Comparison of ENCODE assay signal across 8 mouse cellular contexts in genomic region chr1:177258034-177258342, GRCm38 (mm10). TPM values are rescaled to one million over a fixed set of nuclear protein-coding genes. Genes with fewer than 3 reads are reported as not detected.
DNase-seq lines count a peak whose midpoint lies in the region; ATAC-seq and TF ChIP-seq lines count a peak whose summit lies in the region.

Gene Akt3 (minus strand): TSS chr1:177258203.

- no peak for ATAC-seq in frontal cortex, adult (ENCODE audit: low TSS enrichment)
- ATAC-seq in embryonic facial prominence, embryonic 12.5 days (ENCODE audit: insufficient number of reproducible peaks, insufficient read depth, low FRiP score, low TSS enrichment), result peak; percentile 54
- ATAC-seq in limb, embryonic 11.5 days (ENCODE audit: insufficient number of reproducible peaks, low FRiP score, low TSS enrichment, low read depth), result peak; percentile 48

- no peaks in the 10 kb centered on the region for H3K9me3 ChIP-seq in E14TG2a.4 (ENCODE audit: low read length)
- no peaks in the 10 kb centered on the region for H3K9me3 ChIP-seq in embryonic facial prominence, embryonic 12.5 days
- H3K9me3 ChIP-seq in limb, embryonic 11.5 days (ENCODE audit: control insufficient read depth, low read length), result no peaks in the 10 kb centered on the region

- no peaks in the 10 kb centered on the region for H3K36me3 ChIP-seq in E14TG2a.4 (ENCODE audit: insufficient read depth, low read length)
- no peaks in the 10 kb centered on the region for H3K36me3 ChIP-seq in embryonic facial prominence, embryonic 12.5 days
- no peaks in the 10 kb centered on the region for H3K36me3 ChIP-seq in limb, embryonic 11.5 days (ENCODE audit: control insufficient read depth, insufficient read depth, low read length)
- H3K36me3 ChIP-seq in myocyte (ENCODE audit: control insufficient read depth, insufficient read depth), result no peaks in the 10 kb centered on the region

- TF ChIP-seq POLR2A in myocyte (IDR thresholded peaks at IDR 0.05; ENCODE audit: insufficient read length, low read depth), result no peak

- peaks cover 8% of the 10 kb centered on the region; the same call in 1 of the 2 replicates for H3K4me1 ChIP-seq in E14TG2a.4 (replicated peaks; ENCODE audit: low read depth, low read length)
- peaks cover 11% of the 10 kb centered on the region; the same call in 1 of the 2 replicates for H3K4me1 ChIP-seq in embryonic facial prominence, embryonic 12.5 days
- no peaks in the 10 kb centered on the region for H3K4me1 ChIP-seq in limb, embryonic 11.5 days (ENCODE audit: control insufficient read depth, insufficient read depth, low read length)

- intact Hi-C loops in heart, postnatal 10 days (cut with DNase I), result loop anchor here (5.0 kb wide), 1 partner anchor 184 kb away; the partner anchor contains the start of gene Zbtb18

- no peak for TF ChIP-seq CTCF in E14TG2a.4 (conservative IDR thresholded peaks at IDR 0.05; ENCODE audit: low read length)

- peak within 1 kb of the TSS; percentile 98 for H3K27ac ChIP-seq in embryonic facial prominence, embryonic 12.5 days
- peak within 1 kb of the TSS; percentile 98 for H3K27ac ChIP-seq in limb, embryonic 11.5 days (replicated peaks; ENCODE audit: low read depth, low read length)

- peak within 1 kb of the TSS; percentile 87 for H3K9ac ChIP-seq in embryonic facial prominence, embryonic 12.5 days
- peak within 1 kb of the TSS; percentile 91 for H3K9ac ChIP-seq in limb, embryonic 11.5 days (ENCODE audit: low read length)

- H3K27me3 ChIP-seq in E14TG2a.4 (ENCODE audit: insufficient read depth, low read length), result peaks cover 22% of the 10 kb centered on the region
- no peaks in the 10 kb centered on the region for H3K27me3 ChIP-seq in embryonic facial prominence, embryonic 12.5 days
- H3K27me3 ChIP-seq in limb, embryonic 11.5 days (ENCODE audit: control insufficient read depth, insufficient read depth, low read length), result no peaks in the 10 kb centered on the region
- no peaks in the 10 kb centered on the region for H3K27me3 ChIP-seq in myocyte (ENCODE audit: control insufficient read depth, insufficient read depth, insufficient read length)

- DNase-seq in frontal cortex, adult 2 months (ENCODE audit: extremely low spot score in 1 of 2, low spot score in 1 of 2), result no peak
- DNase-seq in heart, postnatal 10 days, result no peak
- DNase-seq in limb, embryonic 11.5 days (ENCODE audit: low spot score), result no peak
- DNase-seq in frontal cortex, postnatal 14 days (ENCODE audit: low spot score in 2 of 2), result no peak

- H3K4me2 ChIP-seq in embryonic facial prominence, embryonic 12.5 days (replicated peaks), result peak within 1 kb of the TSS; percentile 60
- H3K4me2 ChIP-seq in limb, embryonic 11.5 days (ENCODE audit: low read depth, severe bottlenecking), result peak within 1 kb of the TSS; percentile 86
- peak within 1 kb of the TSS; percentile 82 for H3K4me2 ChIP-seq in myocyte (ENCODE audit: low read depth)

- H3K4me3 ChIP-seq in E14TG2a.4 (replicated peaks; ENCODE audit: low read length) (peak within 1 kb of the TSS; percentile 84), myocyte (peak within 1 kb of the TSS; percentile 25)
- H3K4me3 ChIP-seq in embryonic facial prominence, embryonic 12.5 days, result peak within 1 kb of the TSS; percentile 97
- peak within 1 kb of the TSS; percentile 89 for H3K4me3 ChIP-seq in limb, embryonic 11.5 days (ENCODE audit: low read depth, low read length)

- WGBS in embryonic facial prominence, embryonic 12.5 days, result 0% methylated on average over 2 of the region's 32 CpGs
- no CpG with 5 or more reads among the region's 32 CpGs for WGBS in limb, embryonic 11.5 days

- H3ac ChIP-seq in myocyte (ENCODE audit: control insufficient read depth, insufficient read length), result peak within 1 kb of the TSS; percentile 0

- peaks cover 39% of the 10 kb centered on the region for H3K79me2 ChIP-seq in myocyte (ENCODE audit: control insufficient read depth, insufficient read depth)

TF ChIP-seq in myocyte, 11 proteins besides CTCF, POLR2A, EP300 and RAD21:
- TF ChIP-seq MAX (IDR thresholded peaks at IDR 0.05; ENCODE audit: low read depth), result no peak
- no peak for TF ChIP-seq TCF12 (IDR thresholded peaks at IDR 0.05; ENCODE audit: insufficient read depth, poor library complexity, severe bottlenecking)
- TF ChIP-seq MYOD1 (IDR thresholded peaks at IDR 0.05; ENCODE audit: control insufficient read depth in 1 of 3, insufficient read length in 2 of 3, low read depth in 2 of 3), result no peak
- TF ChIP-seq CEBPB (IDR thresholded peaks at IDR 0.05; ENCODE audit: insufficient read depth, poor library complexity, severe bottlenecking), result no peak
- TF ChIP-seq MYOG (IDR thresholded peaks at IDR 0.05; ENCODE audit: control insufficient read depth in 1 of 3, insufficient read depth in 1 of 3, insufficient read length in 2 of 3, low read depth in 2 of 3), result no peak
- TF ChIP-seq REST (IDR thresholded peaks at IDR 0.05; ENCODE audit: insufficient read depth, insufficient read length), result no peak
- no peak for TF ChIP-seq TCF3 (IDR thresholded peaks at IDR 0.05; ENCODE audit: insufficient read length, low read depth)
- TF ChIP-seq USF1 (IDR thresholded peaks at IDR 0.05; ENCODE audit: low read depth), result no peak
- TF ChIP-seq SRF (IDR thresholded peaks at IDR 0.05; ENCODE audit: control insufficient read depth, insufficient read length, low read depth), result no peak
- no peak for TF ChIP-seq POLR2AphosphoS2 (IDR thresholded peaks at IDR 0.05; ENCODE audit: insufficient read length, low read depth)
- no peak for TF ChIP-seq E2F4 (IDR thresholded peaks at IDR 0.05; ENCODE audit: insufficient read depth)

RNA-seq across cellular contexts. Expression of gene Akt3, which starts in this region (rescaled TPM):
- polyA plus RNA-seq in frontal cortex, adult 2 months (2012; rRNA removed), result 44.3 and 47.3 TPM in 2 replicates
- polyA plus RNA-seq in embryonic facial prominence, embryonic 12.5 days (2016; fragmentation: Nextera tagmentation; extraction: Ambion mirVana), result 9.8 and 10.2 TPM in 2 replicates
- total RNA-seq in heart, postnatal 10 days (2021), result 10 to 100 TPM; 30.6 to 33.9 TPM
- 9.8 and 10.8 TPM in 2 replicates for polyA plus RNA-seq in limb, embryonic 11.5 days (2014; fragmentation: Nextera tagmentation; extraction: Ambion mirVana)
- polyA plus RNA-seq in myocyte (2012; fragmentation: generic; extraction: Trizol), result 8.7 TPM

Comparison
In these comparisons a context has a peak if more than half of its experiments do, and no peak if none do; other contexts are left out.
1. H3K4me3 ChIP-seq: peak in every context shown above with its lines; median percentile 97 in embryonic facial prominence, embryonic 12.5 days; 89 in limb, embryonic 11.5 days; 84 in E14TG2a.4; 25 in myocyte.